Mouse (Mus musculus) ovary, postnatal 14 days (tissue): ENCODE data around the gene Rab3ip.

Experiments
- DNase-seq: peaks from one replicate; pipeline ENCODE4 v3.0.0; 2022; ENCODE audit warnings: low spot score

The Rab3ip gene

DNA sequence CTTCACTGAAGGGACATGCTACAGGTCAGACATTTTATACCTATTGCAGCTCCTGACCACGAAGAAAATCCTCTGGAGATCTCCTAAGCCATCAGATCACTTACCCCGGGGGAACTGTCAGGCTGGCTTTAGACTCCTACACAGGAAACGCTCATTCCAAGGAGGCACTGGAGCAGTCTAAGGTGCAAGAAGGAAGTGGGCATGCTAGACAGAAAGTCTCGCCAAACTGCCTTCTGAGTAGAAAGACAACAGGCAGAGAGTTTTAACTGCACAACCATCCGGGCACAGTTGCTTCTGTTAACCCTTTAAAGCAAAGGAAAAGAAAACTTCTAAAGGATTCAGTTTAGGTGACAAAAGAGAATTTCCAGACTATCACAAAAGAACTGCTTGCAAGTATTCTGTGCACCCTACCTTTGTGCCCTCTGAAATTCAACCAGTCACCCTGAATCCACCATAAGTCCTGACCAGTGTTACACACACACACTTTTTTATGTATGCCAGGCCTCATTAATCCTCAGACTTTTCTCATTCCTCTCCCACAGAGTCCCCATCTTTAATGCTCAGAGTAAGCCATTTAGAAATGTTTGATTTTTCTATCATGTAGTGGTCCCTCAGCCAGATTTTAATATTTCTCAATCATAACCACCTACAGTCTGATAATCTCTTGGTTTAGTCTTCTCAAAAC is 7.4 kb upstream of the Rab3ip start:
- no peak for DNase-seq

DNA sequence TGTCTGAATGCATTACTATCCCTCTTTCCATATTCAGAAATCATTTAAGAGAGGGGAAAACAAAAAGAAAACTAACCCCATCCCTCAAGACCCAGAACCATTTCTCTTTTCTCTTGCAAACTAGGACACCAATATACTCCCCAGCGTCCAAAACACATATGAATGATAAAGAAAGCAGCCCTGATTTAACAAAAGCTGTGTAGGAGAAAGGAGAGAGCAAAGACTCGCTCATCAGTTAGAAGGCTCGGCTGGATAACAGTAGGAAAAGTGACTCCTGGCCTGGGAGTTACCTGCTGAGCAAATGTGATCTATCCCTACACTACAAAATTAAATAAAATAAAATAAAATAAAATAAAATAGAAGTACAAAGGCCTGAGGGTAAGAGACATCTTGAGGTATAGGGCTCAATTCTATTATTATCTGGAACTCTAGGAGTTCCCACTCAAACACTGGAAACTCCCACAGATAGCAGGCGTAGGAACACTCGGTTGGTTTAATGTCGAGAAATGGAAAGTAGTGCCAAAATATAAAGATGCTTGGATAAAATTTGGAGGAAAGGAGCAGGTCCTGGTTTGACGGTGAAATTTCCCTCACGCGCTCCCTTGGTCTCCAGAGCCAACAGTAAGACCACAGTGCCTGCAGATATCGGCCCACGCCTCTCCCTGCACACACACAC is 6.1 kb upstream of the Rab3ip start:
- DNase-seq, result no peak

DNA sequence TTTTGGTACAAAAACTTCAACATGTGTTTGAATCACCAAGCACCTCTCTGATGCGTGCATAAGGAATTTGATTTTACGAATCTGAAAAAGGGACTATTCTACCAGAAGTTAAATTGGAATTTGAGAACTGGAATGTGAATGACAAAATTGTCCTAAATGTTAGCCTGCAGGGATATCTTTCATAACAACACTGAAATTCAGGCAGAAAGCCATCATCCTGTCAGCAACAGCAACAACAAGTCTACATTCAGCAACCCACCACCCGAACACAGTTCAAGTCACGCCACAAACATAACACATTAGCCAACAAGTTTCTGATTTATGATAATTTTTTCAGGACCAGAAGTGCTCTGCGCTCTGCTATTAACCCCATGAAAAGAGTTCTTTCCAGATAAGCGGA is 4.6 kb upstream of the Rab3ip start:
- DNase-seq, result no peak

DNA sequence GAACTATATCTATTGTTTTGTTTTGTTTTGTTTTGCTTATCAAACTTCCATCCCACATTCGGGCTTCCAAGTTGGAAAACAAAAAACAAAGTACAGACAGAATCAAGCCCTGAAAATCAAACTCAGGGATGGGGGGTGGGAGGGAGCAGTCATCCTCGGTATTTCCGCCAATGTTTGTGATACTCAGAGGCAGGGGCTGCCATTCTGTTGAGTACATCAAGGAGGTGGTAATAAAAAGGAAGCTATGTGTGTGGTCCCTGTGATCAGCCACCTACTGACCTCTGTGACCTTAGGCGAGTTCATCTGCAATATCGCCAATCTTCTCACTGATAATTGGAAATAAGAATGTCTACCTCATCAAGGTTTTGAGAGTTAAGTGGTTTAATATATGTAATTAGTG is 317 bp upstream of the Rab3ip start:
- no peak for DNase-seq

DNA sequence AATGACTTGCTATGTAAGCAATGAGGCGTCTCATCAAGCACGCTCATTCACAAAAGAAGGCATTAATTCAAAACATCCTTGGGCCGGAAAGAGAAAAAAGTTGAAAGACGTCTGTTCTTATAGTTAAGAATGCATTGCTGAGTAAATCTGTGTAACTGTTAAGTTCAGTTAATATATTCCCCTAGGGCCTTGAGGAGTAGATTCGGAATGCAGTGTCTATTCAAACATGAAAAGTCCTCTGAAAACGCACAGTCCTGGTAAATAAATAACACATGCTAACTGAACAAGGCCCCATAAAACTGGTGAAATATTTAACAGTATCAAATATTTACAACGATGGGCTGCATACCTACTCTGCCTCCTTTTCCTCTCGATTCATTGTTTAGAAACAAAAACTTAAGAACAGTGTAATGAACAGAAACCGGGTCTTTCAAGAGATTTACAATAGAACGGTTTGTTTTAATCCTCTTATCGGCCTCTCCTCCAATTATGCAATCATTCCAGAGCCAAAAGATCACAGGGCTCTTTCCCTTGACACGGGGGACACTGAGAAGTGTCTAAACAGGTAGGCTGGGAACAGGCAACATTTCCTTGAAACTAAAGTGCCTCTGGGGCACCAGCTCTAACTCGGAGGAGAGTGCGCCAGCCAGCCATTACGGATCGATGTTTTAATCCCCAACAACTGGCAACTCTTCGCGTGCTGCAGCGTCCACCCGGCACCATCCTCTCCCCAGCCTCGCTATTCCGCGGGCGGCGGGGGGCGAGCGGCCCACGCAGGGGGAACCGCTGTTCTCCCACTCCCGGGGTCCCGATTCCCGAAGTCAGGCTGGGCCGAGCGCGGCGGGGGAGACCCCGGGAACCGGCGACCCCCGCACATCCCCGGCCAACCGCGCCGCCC is 1.2 kb downstream of the Rab3ip start:
- no peak for DNase-seq

DNA sequence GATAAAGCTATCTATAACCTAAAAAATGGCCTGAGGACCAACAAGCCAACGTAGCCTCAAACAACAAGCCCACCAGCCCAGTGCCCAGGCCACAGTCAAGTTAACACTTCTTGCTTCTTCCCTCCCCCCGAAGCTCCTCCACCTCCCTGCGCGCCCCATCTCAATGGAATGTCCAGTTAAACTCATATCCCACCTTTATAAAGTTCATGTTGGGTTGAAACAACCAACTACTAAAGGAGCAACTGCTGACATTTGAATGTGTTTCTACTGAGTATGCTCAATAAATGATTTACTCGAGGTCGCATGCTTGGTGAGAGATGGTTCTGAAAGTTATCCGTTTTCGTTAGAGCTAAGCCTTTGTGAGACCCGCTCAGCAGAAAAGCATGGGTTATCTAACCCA is 2.2 kb downstream of the Rab3ip start:
- DNase-seq, result no peak

DNA sequence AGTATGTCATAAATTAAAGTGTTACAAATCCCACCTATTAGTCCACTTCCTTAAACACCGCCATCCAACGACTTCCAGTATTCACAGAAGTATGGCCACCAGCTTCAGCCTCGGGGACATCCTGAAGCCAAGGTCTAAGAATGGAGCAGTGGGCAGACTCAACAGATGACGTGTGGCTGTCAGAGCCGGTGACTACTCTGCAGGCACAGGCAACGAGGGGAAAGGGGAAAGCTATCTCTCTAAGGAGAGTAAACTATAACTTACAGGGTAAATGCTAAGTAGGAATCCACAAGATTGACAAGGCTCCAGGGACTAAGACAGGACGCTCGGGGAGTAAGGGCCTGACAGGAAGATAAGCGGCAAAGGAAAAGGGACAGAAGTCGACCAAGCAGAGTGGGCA is 5.6 kb downstream of the Rab3ip start:
- no peak for DNase-seq

DNA sequence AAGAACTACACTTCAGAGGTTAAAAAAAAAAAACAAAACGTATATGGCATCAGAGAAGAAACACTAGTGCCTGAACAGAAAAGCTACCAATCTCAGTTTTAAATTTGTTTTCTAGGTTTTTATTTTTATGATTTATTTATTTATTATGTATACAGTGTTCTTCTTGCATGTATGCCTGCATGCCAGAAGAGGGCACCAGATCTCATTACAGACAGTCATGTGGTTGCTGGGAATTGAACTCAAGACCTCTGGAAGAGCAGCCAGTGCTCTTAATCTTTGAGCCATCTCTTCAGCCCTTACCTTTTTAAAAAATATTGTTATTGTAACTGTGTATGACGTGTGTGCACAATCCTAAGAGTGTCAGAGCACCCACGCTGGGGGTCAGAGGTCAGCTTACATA is 6.4 kb downstream of the Rab3ip start:
- DNase-seq, result no peak

DNA sequence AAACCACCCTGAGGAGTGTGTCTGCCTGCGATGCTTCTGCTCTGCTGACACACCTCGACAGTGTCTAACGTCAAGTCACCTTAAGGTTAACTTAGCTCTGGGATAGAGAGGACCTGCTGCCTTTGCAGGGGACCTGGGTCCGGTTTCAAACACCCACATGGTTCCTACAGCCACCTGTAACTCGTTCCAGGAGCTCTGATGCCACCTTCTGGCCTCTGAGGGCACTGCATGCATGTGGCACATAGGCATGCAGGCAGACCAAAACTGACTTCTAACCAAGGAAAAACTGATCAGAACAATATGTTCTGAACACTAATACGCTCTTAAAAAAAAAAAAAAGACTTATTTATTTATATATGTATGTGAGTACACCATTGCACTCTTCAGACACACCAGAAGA is 7.5 kb downstream of the Rab3ip start:
- DNase-seq, result no peak

DNA sequence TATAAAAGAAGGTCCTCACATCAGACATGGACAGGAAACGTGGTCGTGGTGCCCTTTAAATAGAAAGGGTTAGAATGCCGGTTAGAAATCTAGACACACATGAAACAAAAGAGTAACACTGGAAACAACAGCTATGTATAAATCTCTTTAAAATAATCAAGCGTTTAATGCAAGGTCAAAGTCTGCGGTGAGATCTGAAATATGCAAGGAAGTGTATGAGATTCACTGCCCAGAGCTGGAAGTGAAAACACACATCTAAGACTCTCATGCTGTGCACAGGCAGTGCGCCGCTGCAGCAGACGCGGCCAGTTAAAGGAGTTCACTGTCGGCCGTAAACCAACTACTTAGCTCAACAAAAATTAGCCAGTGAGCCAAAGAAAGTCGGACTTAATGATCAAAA is 15.5 kb downstream of the Rab3ip start:
- no peak for DNase-seq

DNA sequence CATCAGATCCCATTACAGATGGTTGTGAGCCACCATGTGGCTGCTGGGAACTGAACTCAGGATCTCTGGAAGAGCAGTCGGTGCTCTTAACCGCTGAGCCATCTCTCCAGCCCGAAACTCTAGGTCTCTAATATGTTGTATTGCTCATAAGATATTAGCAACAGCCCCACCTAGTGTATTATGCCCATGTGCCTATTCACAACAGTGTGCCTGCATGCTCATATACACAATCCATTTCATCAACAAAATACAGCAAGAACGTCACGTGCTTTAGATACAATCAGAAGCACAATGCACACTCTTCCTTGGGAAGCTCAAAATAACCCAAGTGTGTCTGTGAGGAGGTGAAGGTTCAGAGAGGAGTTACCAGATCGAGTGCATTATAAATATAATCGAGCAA is 16.8 kb downstream of the Rab3ip start:
- no peak for DNase-seq

DNA sequence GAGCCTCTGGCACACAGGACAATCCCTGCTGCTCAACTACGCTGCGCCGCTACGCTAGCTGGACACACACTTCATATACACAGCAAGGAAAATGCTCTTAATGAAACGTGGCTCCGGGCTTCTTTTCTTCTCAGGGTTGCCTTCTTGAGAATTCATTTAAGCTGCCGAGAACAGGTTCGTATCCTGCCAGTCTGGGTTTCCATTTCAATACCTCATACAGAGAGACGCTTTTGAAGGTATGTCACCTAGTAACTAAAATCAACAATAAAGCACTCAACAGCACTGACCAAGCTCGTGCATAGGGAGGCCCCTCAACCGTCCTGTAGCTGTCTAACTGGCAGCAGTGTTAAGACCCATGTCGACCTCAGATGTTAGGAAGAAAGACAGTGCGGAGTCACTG is 18.2 kb downstream of the Rab3ip start:
- DNase-seq, result no peak

DNA sequence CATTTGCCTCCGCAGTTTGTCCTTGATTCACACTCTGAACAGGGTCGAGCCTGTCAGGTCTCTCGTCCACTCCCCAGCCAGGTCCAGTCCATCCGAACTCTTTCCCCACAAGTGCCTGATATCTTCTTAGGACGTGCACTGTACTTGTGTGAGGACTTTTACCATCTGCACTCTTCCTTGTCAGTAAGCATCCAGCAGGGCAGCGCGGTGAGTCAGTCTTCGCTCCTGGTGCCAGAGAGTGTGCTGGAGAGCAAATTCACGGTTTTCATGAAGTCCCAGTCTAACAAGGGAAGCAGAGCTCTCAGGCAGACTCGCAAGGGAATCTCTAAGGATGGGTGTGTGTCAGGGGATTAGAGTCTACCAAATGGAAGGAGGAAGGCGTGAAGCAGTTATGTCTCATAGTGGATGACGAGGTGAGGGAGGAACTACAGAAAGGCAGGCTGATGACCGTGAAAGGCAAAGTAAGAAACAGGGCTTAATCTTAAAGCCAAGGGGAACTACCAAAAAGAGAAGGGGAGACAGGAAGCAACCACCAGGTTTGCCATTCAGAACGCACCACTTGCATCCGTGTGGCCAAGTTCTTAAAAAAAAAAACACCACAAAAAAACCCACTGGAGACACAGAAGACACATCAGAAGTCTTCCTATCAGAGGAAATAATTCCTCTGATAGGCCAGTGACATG is 18.9 kb downstream of the Rab3ip start:
- no peak for DNase-seq

DNA sequence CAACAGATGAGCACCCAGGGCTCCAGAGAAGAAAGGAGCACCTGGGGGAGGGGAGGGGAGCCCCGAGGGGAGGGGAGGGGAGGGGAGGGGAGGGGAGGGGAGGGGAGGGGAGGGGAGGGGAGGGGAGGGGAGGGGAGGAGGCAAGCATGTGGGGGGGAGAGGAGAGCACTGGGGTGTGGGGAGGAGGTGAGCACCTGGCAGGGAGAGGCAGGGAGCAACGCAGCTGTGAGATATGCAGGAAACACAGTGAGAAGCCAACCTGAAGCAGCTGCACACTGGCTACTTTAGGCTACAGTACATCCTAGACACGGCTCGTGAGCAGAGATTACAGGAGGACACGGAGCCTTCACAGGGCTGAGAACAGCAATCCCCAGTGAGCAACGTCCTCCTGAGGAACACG is 19.6 kb downstream of the Rab3ip start:
- no peak for DNase-seq

DNA sequence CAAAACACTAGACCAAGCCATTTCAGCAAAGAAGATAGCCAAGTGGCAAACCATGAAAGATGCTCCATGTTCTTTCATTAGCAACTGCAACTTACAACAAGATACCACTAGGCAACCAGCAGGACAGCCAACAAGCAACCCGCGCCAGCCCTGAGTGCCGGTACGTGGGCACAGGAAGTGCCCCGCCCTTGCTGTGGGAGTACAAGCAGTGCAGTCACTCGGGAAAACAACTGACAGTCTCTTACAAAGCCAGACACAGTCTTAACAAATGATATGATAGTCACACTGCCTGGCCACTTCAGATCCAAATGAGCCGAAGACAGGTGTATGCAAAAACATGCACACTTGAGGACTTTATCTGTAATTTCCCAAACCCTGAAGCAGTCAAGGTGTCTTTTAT is 20.1 kb downstream of the Rab3ip start:
- DNase-seq, result no peak

DNA sequence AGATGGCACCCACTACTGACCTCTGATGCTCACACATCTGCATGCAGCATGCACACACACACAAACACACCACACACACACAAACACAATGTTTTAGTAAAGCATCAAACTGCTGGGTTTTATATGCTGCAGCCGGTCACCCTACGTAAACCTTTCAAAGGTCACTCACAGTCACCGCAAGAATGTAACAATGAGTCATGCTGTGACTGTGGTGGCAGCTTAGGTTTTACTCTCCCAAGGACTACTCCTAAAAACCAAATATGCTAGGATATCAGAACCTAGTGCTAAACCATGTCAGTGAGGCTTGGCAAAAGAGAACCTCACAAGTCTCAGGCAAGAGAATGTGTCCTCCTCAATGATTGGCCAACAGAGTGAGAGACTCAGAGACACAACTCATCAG is 21.7 kb downstream of the Rab3ip start:
- DNase-seq, result no peak

DNA sequence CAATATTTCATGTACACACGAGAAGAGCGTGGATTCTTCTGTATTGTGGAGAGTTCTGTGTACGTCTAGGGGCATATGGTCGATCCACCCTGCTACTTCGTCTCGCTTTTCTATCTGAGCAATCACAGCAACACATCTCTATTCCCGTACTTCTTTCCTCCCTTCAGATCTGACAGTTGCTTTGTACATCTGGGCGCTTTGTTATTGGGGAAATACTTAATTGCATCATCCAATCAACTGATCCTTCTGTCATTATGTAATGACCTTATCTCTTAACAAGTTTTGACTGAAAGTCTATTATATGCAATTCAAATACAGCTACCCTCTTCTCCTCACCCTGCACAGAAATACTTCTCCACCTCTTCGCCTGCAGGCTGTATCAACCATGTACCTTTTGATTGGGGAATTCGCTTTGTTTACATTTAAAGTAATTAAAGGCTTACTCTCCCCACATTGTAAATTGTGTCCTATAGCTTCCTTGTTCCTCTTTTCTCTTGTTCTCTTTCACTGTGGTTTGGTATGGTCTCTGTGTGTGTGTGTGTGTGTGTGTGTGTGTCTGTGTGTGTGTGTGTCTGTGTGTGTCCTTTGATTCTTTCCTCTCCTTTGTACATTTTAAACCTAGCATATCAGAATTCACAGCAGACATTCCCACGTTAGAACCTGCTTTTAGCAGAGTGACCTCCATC is 24.0 kb downstream of the Rab3ip start:
- no peak for DNase-seq

DNA sequence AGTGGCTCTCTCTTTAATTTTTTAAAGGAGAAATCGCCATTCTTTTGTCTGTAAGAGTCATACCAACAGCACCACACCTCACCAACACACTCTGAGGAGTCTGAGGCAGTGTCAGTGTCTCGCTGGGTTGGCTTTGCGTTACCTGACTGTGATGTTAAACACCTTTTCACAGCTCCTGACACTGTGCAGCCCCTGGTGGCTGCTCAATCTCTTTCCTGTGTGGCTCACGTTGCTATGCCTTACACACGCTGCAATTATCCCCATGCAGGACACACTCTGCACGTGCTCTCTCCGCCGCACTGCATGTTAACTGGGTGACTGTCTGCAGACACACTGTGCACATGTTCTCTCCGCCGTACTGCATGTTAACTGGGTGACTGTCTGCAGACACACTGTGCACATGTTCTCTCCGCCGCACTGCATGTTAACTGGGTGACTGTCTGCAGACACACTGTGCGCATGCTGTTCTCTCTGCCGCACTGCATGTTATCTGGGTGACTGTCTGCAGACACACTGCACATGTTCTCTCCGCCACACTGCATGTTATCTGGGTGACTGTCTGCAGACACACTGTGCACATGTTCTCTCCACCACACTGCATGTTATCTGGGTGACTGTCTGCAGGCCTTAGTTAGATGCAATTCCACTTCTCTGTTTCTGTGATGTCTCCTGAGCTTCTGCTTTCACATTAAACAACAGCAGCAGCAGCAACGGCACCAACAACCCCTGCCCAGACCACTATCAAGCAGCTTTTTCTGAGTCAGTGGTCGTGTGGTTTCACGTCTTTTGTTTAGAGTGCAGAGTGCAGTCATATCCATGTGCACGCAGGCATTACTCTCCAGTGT is 26.7 kb downstream of the Rab3ip start:
- DNase-seq, result no peak

DNA sequence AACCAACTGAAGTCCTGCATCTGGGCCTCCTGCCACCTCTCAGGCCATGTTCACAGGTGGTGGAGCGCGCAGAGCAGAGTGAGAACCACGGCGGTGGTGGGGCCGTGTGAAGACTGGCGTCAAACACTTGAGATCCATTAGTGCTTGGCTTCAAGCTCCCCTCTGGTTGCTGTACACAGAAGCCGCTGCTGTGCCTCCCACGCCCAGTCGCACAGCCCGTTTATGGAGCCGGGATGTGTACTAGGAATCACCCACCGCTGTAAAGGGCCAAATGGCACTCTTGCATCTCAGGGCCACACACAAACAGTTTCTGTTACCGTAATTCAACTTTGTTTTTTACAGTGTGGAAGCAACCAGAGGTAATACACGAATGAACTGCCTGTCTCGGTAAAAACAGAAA is 28.4 kb downstream of the Rab3ip start:
- DNase-seq, result no peak

DNA sequence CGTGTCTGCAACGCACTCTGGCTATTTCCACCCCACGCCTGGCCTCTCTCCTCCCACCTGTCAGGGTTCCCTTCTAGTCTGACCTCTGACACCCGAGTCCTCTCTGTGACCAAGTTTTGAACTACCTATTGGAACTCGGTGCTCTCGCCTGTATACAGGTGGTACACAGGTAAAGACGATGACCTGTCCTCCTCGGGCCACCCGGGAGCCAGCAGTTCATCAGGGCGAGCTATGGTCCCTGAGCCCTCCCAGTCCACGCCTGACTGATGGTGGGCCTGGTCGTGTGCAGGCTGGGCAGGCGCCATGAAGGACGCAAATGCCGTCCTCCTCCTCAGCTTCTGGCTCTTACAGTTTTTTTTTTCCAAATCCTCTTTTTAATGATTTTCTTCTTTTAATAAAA is 29.2 kb downstream of the Rab3ip start:
- DNase-seq, result no peak

DNA sequence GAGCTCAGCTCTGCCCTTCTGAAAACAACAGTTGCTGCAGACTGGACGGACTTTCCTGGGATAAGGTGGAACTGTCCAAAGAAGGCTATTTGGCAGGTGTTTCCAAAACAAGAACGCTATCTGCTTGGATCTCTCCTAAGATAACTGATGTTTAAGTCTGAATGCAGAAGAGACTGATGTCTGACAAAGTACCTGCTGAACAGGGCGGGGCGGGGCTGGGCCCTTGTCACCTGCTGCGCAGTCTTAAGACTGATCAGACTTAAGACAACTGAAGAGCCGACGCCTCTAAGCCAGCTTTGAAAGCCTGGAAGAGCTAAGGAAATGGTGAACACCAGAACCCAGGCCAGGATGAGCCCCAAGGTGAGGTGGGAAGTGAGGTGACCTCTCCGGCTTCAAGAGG is 29.9 kb downstream of the Rab3ip start:
- DNase-seq, result no peak
